Mouse (Mus musculus) intestine, postnatal 0 days (tissue): ENCODE measurements around the gene Awat1. TPM values are rescaled to one million over a fixed set of nuclear protein-coding genes. Genes with fewer than 3 reads are reported as not detected.
A peak's percentile ranks its signal among the peaks of the same experiment; 100 is the strongest.

Source experiments
- ATAC-seq: fragments of 200-750 bp; cut with Nextera tagmentation; 2 replicates; pipeline ENCODE4 v1.8.0; 2017; ENCODE audit warnings: mild to moderate bottlenecking, moderate TSS enrichment, moderate library complexity
- H3K27ac ChIP-seq: fragments of 300-500 bp; sonication (generic); 2 replicates; pipeline ENCODE4 v1.5.1; 2014; ENCODE audit warnings: mild to moderate bottlenecking, low read depth, low read length, moderate library complexity
- H3K27me3 ChIP-seq: fragments of 300-500 bp; sonication (generic); replicated peaks from 2 replicates; pipeline ENCODE4 v1.6.1; 2014; ENCODE audit warnings: low read length, mixed read lengths; ENCODE audit not compliant: control insufficient read depth, insufficient read depth
- H3K36me3 ChIP-seq: fragments of 300-500 bp; sonication (generic); 2 replicates; pipeline ENCODE4 v1.6.1; 2014; ENCODE audit warnings: mild to moderate bottlenecking, moderate library complexity; ENCODE audit not compliant: control insufficient read depth, insufficient read depth
- H3K4me1 ChIP-seq: fragments of 300-500 bp; sonication (generic); replicated peaks from 2 replicates; pipeline ENCODE4 v1.6.1; 2014; ENCODE audit warnings: antibody characterized with exemption, low read length, mixed read lengths; ENCODE audit not compliant: control insufficient read depth, insufficient read depth
- H3K4me2 ChIP-seq: fragments of 300-500 bp; sonication (generic); replicated peaks from 2 replicates; pipeline ENCODE4 v1.6.1; 2014; ENCODE audit warnings: low read depth, mild to moderate bottlenecking, moderate library complexity
- H3K4me3 ChIP-seq: fragments of 300-500 bp; sonication (generic); 2 replicates; pipeline ENCODE4 v1.5.1; 2014; ENCODE audit warnings: low read depth, low read length
- H3K9ac ChIP-seq: fragments of 300-500 bp; sonication (generic); 2 replicates; pipeline ENCODE4 v1.6.1; 2014; ENCODE audit warnings: mild to moderate bottlenecking, low read depth, low read length
- H3K9me3 ChIP-seq: fragments of 300-500 bp; sonication (generic); 2 replicates; pipeline ENCODE4 v1.6.1; 2016; ENCODE audit warnings: mixed run types; ENCODE audit not compliant: control insufficient read depth
- CTCF ChIP-seq: sonication (generic); IDR thresholded peaks from 2 replicates; pipeline ENCODE4 v1.5.1; 2016; ENCODE audit warnings: low read depth, mild to moderate bottlenecking, control low read depth, antibody characterized with exemption, moderate library complexity
- WGBS: fragments of 180-500 bp; shearing (Covaris S2); extraction: QIAGEN DNeasy Blood & Tissue Kit; methylation state at CpG from one replicate; pipeline ENCODE4 v1.1.7; 2014; 5-methylcytosine and 5-hydroxymethylcytosine counted together
- polyA plus RNA-seq: library from polyadenylated mRNA; unstranded; fragments of >200 nt; fragmentation: Nextera tagmentation; extraction: Ambion mirVana; gene quantifications from 2 replicates; pipeline ENCODE4 v1.2.1, GENCODE M21; 2015

The Awat1 gene
- not detected in 2 replicates for polyA plus RNA-seq

- 87% methylated on average over 1 of the region's 1 CpGs for WGBS
- Histone ChIP-seq H3K27me3 (no peaks in the 10 kb centered on the region), H3K4me3 (no peak within 1 kb of the TSS), H3K4me1 (no peaks in the 10 kb centered on the region), H3K4me2 (no peak within 1 kb of the TSS), H3K9ac (no peak within 1 kb of the TSS), H3K9me3 (no peaks in the 10 kb centered on the region), H3K36me3 (no peaks in the 10 kb centered on the region), H3K27ac (no peak within 1 kb of the TSS)
- no peak for ATAC-seq
- TF ChIP-seq CTCF, result no peak
Measured at GRCm38 (mm10) chrX:100571951-100572350, at the start of gene Awat1. Gene Awat1 (plus strand): TSS chrX:100572251.

- Histone ChIP-seq H3K27ac (no peak within 1 kb of the TSS), H3K4me2 (no peak within 1 kb of the TSS), H3K4me1 (no peaks in the 10 kb centered on the region), H3K9me3 (no peaks in the 10 kb centered on the region), H3K36me3 (no peaks in the 10 kb centered on the region), H3K27me3 (no peaks in the 10 kb centered on the region), H3K9ac (no peak within 1 kb of the TSS), H3K4me3 (no peak within 1 kb of the TSS)
- WGBS, result 75% methylated on average over 4 of the region's 4 CpGs
- TF ChIP-seq CTCF, result no peak
- no peak for ATAC-seq
Measured at GRCm38 (mm10) chrX:100524471-100524870, 47.6 kb upstream of the Awat1 start, which contains the start of gene Dgat2l6. Gene Dgat2l6 (plus strand): TSS chrX:100524838.

DNA sequence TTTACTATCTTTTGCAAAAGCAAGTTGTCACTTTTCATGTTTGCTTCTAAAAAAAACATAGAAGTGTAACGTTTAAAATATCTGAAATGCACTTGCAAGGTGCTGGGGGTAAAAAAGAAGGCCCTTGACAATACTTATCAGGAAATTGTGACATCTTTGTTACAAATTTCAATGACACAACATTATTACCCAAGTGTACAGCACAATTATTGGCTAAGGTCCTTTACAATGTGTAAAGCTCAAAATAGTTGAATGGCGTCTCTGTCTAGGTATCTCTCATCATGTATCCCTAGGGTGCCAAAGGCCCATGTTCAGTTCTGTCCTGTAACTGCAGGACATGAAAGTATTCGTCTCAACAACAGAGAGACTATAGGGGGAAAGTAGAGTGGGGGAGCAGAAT, 16.0 kb upstream of the Awat1 start:
- Histone ChIP-seq H3K9me3 (no peaks in the 10 kb centered on the region), H3K27me3 (no peaks in the 10 kb centered on the region; the same call in 1 of the 2 replicates), H3K9ac (no peak overlapping the region), H3K36me3 (no peaks in the 10 kb centered on the region), H3K27ac (no peak overlapping the region), H3K4me3 (no peak overlapping the region), H3K4me1 (no peaks in the 10 kb centered on the region), H3K4me2 (no peak overlapping the region)
- no peak for ATAC-seq
- WGBS, result 71% methylated on average over 3 of the region's 3 CpGs
- TF ChIP-seq CTCF, result no peak

- no peak overlapping the region for H3K27ac ChIP-seq
- no peak overlapping the region for H3K9ac ChIP-seq
- no peak overlapping the region for H3K4me2 ChIP-seq
- TF ChIP-seq CTCF, result no peak
- no peaks in the 10 kb centered on the region for H3K4me1 ChIP-seq
- no peak overlapping the region for H3K4me3 ChIP-seq
- no peaks in the 10 kb centered on the region for H3K27me3 ChIP-seq
- no peak for ATAC-seq
- no peaks in the 10 kb centered on the region for H3K36me3 ChIP-seq
- H3K9me3 ChIP-seq, result no peaks in the 10 kb centered on the region
- WGBS, result 86% methylated on average over 3 of the region's 3 CpGs
Measured at GRCm38 (mm10) chrX:100565696-100566095, 6.4 kb upstream of the Awat1 start.

DNA sequence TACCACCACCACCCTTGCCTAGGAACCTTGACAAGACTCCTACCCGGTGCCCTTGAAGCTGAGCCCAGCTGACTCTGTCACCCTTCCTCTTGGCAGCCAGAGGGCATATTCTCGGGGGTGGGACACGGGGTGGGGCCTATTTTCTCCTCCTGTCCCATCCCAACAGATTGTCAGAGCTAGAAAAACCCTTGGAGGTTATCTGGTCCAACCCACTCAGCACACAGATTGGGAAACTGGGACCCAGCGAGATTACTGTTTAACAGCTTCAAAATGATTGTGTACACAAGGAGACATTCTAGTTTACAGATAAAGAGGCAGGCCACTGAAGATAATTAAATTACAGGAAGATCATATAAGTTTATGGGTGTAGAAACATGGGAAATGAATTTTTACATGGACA, 22.7 kb downstream of the Awat1 start, which contains the start of gene P2ry4:
TSS of gene P2ry4 (minus strand) at position 79 of the 400 bp plus-strand sequence.
- no peaks in the 10 kb centered on the region for H3K4me1 ChIP-seq
- 41% methylated on average over 4 of the region's 4 CpGs for WGBS
- H3K9me3 ChIP-seq, result no peaks in the 10 kb centered on the region
- H3K27ac ChIP-seq, result no peak within 1 kb of the TSS
- no peaks in the 10 kb centered on the region for H3K36me3 ChIP-seq
- TF ChIP-seq CTCF, result no peak
- H3K4me3 ChIP-seq, result no peak within 1 kb of the TSS
- H3K9ac ChIP-seq, result no peak within 1 kb of the TSS
- no peak within 1 kb of the TSS for H3K4me2 ChIP-seq
- peaks cover 7% of the 10 kb centered on the region; the same call in 1 of the 2 replicates for H3K27me3 ChIP-seq
- no peak for ATAC-seq

GRCm38 (mm10) chrX:100597439-100597838, 25.4 kb downstream of the Awat1 start:
- H3K36me3 ChIP-seq, result no peaks in the 10 kb centered on the region
- 26% methylated on average over 5 of the region's 5 CpGs for WGBS
- peak; percentile 73 for TF ChIP-seq CTCF
- no peak overlapping the region for H3K4me3 ChIP-seq
- no peaks in the 10 kb centered on the region for H3K4me1 ChIP-seq
- H3K9ac ChIP-seq, result no peak overlapping the region
- H3K27me3 ChIP-seq, result peaks cover 7% of the 10 kb centered on the region; the same call in 1 of the 2 replicates
- ATAC-seq, result no peak
- no peak overlapping the region for H3K4me2 ChIP-seq
- no peak overlapping the region for H3K27ac ChIP-seq
- H3K9me3 ChIP-seq, result no peaks in the 10 kb centered on the region

DNA sequence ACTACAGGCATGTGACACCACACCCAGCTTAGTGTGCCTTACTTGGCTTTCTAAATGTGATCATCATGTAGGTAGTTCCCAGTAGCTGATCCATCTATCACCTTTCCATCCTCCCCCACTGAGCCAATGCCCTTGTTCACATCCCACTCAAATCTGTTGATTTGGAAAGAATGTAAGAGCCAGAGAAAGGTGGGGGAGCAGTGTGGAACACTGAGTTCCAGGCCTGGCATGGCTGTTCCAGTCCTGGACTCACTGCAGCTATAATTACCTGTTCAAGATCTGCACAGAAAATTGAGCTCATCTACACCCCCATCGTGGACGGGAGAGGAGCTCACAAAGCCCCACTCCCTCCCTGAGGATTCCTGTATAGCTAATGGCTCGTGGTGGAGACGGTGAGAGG, 27.7 kb downstream of the Awat1 start:
- Histone ChIP-seq H3K9ac (no peak overlapping the region), H3K27me3 (no peaks in the 10 kb centered on the region; the same call in 1 of the 2 replicates), H3K9me3 (no peaks in the 10 kb centered on the region), H3K36me3 (no peaks in the 10 kb centered on the region), H3K4me1 (no peaks in the 10 kb centered on the region), H3K4me3 (no peak overlapping the region), H3K4me2 (no peak overlapping the region), H3K27ac (no peak overlapping the region)
- ATAC-seq, result no peak
- 73% methylated on average over 4 of the region's 4 CpGs for WGBS
- no peak for TF ChIP-seq CTCF
